Mouse (Mus musculus) limb, embryonic 15.5 days (tissue): ENCODE results near the gene Fads3. TPM values are rescaled to one million over a fixed set of nuclear protein-coding genes. Genes with fewer than 3 reads are reported as not detected.
A peak's percentile ranks its signal among the peaks of the same experiment; 100 is the strongest.

Experiments
- ATAC-seq: fragments of 200-750 bp; cut with Nextera tagmentation; 2 replicates; pipeline ENCODE4 v1.8.0; 2017; ENCODE audit warnings: low read depth, moderate TSS enrichment; ENCODE audit not compliant: insufficient number of reproducible peaks, low FRiP score, low TSS enrichment
- H3K27ac ChIP-seq: fragments of 300-500 bp; sonication (generic); 2 replicates; pipeline ENCODE4 v1.5.1; 2015; ENCODE audit warnings: moderate library complexity, mild to moderate bottlenecking, inconsistent platforms
- H3K27me3 ChIP-seq: fragments of 300-500 bp; sonication (generic); 2 replicates; pipeline ENCODE4 v1.6.1; 2015; ENCODE audit warnings: inconsistent platforms
- H3K36me3 ChIP-seq: fragments of 300-500 bp; sonication (generic); 2 replicates; pipeline ENCODE4 v1.6.1; 2015; ENCODE audit warnings: inconsistent platforms
- H3K4me1 ChIP-seq: fragments of 300-500 bp; sonication (generic); 2 replicates; pipeline ENCODE4 v1.6.1; 2015; ENCODE audit warnings: inconsistent platforms
- H3K4me2 ChIP-seq: fragments of 300-500 bp; sonication (generic); 2 replicates; pipeline ENCODE4 v1.6.1; 2015; ENCODE audit warnings: mild to moderate bottlenecking, inconsistent platforms
- H3K4me3 ChIP-seq: fragments of 300-500 bp; sonication (generic); 2 replicates; pipeline ENCODE4 v1.5.1; 2015; ENCODE audit warnings: mild to moderate bottlenecking, inconsistent platforms
- H3K9ac ChIP-seq: fragments of 300-500 bp; sonication (generic); 2 replicates; pipeline ENCODE4 v1.6.1; 2015; ENCODE audit warnings: inconsistent platforms
- H3K9me3 ChIP-seq: fragments of 300-500 bp; sonication (generic); 2 replicates; pipeline ENCODE4 v1.6.1; 2016; ENCODE audit warnings: inconsistent platforms
- WGBS: fragments of 180-500 bp; shearing (Covaris S2); methylation state at CpG from one replicate; pipeline ENCODE4 v1.1.7; 2015; 5-methylcytosine and 5-hydroxymethylcytosine counted together
- polyA plus RNA-seq: library from polyadenylated mRNA; unstranded; fragments of >200 nt; fragmentation: Nextera tagmentation; extraction: Ambion mirVana; gene quantifications from 2 replicates; pipeline ENCODE4 v1.2.1, GENCODE M21; 2015

The Fads3 gene
- polyA plus RNA-seq: 12.7 and 17.1 TPM in 2 replicates

DNA sequence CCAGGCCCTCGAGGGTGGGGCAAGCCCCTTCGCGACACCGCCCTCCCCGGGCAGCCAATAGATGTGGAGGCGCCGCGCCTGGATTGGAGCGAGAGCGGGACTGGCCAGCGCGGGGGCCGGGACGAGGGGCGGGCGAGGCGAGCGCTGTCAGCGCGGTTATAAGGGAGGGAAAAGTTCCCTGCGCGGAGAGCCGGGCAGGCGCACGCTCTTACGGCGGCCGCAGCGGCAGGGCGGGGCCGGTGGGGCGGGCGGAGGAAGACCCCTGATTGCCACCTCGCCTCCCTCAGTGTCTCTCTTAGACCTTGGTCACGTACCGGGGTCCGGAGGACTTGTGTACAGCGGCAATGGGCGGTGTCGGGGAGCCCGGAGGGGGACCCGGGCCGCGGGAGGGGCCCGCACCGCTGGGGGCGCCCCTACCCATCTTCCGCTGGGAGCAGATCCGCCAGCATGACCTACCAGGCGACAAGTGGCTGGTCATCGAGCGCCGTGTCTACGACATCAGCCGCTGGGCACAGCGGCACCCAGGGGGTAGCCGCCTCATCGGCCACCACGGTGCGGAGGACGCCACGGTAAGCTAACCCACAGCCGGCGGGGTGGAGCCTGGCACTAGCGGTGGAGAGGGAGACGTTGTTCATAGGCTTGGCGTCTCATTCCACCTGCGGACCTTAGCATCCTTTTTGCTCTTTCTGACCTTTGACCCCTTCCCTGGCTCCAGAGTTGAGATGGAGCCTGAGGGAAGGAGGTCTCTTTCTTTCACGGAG, at the start of gene Fads3:
TSS of gene Fads3 (plus strand) at position 182 of the 761 bp plus-strand sequence.
- Histone ChIP-seq H3K9me3 (no peaks in the 10 kb centered on the region), H3K4me3 (peak within 1 kb of the TSS; percentile 62), H3K27ac (peak within 1 kb of the TSS; percentile 72), H3K4me1 (peaks cover 44% of the 10 kb centered on the region), H3K4me2 (peak within 1 kb of the TSS; percentile 94), H3K9ac (peak within 1 kb of the TSS; percentile 71), H3K27me3 (no peaks in the 10 kb centered on the region; the same call in 1 of the 2 replicates), H3K36me3 (no peaks in the 10 kb centered on the region)
- peak; percentile 88 for ATAC-seq
- under 1% methylated on average over 68 of the region's 69 CpGs for WGBS

DNA sequence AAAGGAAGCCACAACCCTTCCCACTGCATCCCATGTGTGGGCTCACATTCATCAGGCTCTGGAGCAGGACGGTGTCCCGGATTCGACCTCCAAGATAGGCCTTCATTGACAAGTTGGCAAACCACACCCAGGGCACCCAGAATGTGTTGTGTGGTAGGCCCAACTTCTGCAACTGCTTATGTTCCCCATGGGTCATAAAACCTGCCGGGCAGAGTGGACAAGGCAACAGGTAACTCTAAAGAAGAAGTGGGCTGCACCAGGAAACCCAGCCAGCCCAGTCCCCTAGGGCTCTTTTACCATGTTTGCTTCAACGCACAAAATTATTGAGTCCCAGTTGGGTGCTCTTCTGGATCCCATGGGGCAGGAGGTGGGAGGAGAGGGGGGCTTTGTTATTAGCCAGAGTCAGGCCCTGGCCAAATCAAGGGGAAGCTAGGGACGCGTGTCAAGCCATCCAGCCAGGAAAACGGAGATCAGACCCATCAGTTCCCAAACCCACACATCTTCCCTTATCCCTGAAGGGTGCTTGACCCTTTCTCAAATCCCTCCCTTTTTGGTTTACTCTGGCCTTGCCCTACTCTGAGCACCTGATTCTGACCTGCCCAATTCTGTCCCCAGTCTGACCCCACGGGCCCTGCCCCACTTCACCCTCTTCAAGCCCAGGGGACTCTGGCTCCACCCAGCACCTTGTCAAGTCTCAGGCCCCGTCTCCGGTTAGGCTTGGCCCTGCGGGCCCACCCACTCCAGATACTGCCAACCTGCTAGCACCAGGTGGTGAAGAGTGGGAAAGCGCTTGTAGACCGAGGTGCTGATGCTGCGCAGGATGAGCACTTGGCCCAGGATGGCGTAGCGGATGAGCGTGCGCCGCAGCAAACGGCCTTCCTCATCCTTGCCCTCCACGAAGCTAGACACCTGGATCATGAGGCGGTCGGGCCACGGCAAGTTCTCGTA, 49.1 kb upstream of the Fads3 start:
- peak overlapping the region; percentile 32 for H3K4me3 ChIP-seq
- H3K4me2 ChIP-seq: peak overlapping the region; percentile 44
- ATAC-seq: no peak
- 47% methylated on average over 26 of the region's 26 CpGs for WGBS
- no peaks in the 10 kb centered on the region for H3K36me3 ChIP-seq
- H3K27me3 ChIP-seq: no peaks in the 10 kb centered on the region
- peaks cover 13% of the 10 kb centered on the region for H3K4me1 ChIP-seq
- H3K27ac ChIP-seq: no peak overlapping the region
- no peaks in the 10 kb centered on the region for H3K9me3 ChIP-seq
- H3K9ac ChIP-seq: peak overlapping the region; percentile 15; the same call in 1 of the 2 replicates

DNA sequence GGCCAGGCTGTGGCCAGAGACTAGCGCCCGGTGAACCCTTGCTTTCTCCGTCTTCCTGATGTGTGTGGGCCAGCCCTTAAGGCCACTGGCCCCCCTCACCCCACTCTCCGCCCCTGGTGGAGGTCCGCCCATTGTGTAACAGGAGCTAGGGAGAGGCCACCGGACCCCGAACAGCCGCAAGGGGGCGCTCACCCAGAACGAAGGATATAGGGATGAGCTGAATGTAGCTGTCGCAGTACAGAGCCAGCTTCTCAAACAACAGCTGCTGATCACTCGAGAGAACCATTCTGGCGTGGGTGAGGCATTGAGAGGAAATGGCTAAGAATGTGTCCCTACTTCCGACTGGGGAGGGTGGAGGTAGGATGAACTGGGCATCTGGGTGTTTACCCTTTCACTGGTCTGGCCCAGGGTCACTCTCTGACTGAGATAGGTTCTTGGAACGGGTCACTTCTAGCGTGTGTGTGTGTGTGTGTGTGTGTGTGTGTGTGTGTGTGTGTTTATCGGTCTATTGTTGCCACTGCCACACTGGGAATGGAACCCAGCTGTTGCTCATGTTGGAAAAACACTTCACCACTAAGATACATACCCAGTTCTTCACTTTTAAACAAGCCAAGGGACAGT, 48.2 kb upstream of the Fads3 start:
- Histone ChIP-seq H3K4me2 (peak overlapping the region; percentile 44), H3K4me1 (peaks cover 9% of the 10 kb centered on the region), H3K36me3 (no peaks in the 10 kb centered on the region), H3K9ac (peak overlapping the region; percentile 15; the same call in 1 of the 2 replicates), H3K4me3 (peak overlapping the region; percentile 32), H3K9me3 (no peaks in the 10 kb centered on the region), H3K27ac (no peak overlapping the region), H3K27me3 (no peaks in the 10 kb centered on the region)
- peak; percentile 75 for ATAC-seq
- WGBS: 9% methylated on average over 17 of the region's 17 CpGs

DNA sequence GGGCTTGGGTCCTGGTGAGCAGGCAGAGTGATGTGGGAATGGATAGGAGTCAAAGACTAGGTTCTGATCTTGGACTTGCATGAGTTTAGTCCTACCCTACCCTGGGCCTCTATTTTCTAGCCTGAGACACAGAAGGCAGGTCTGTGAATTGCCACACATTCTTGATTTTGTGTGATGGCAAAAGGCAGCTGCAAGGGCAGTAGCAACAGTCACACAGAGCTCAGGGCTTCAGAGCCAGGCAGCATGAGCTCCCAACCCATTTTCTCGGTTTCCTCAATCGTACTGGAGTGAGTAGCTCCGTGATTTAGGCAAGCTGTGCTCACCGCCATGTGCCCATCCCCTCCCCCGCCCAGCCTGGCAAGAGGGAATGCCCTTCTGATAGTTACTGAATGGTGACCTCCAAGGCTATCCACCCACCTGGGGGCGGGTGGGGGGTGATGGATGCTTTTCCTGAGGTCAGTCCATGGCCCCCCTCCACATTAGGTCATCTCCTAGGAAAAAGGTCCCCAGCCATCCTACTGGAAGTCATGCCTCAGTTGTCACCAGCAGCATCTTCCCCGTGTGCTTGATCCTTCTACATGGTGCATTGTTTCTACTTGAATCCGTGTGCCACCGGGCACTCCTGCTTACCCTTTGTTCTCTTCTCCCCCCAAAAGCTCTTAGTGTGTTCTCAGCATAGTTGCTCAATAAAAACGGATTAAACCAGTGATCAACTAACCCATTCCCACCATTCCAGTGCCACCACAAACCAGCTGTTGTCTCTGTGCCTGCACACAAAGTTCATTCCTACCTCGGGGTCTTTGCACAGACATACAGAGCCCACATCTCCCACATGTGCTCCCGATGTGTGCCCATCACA, 43.9 kb upstream of the Fads3 start:
- Histone ChIP-seq H3K36me3 (no peaks in the 10 kb centered on the region), H3K27me3 (no peaks in the 10 kb centered on the region), H3K4me3 (no peak overlapping the region), H3K9me3 (no peaks in the 10 kb centered on the region), H3K4me1 (peaks cover 8% of the 10 kb centered on the region), H3K9ac (no peak overlapping the region), H3K27ac (no peak overlapping the region), H3K4me2 (no peak overlapping the region)
- no peak for ATAC-seq
- WGBS: 74% methylated on average over 12 of the region's 12 CpGs

GRCm38 (mm10) chr19:9998063-9998416, 43.3 kb upstream of the Fads3 start:
- peaks cover 2% of the 10 kb centered on the region for H3K4me1 ChIP-seq
- no peak for ATAC-seq
- no peaks in the 10 kb centered on the region for H3K9me3 ChIP-seq
- no peaks in the 10 kb centered on the region for H3K36me3 ChIP-seq
- no peak overlapping the region for H3K27ac ChIP-seq
- no peak overlapping the region for H3K9ac ChIP-seq
- no peaks in the 10 kb centered on the region for H3K27me3 ChIP-seq
- no peak overlapping the region for H3K4me2 ChIP-seq
- no peak overlapping the region for H3K4me3 ChIP-seq
- 69% methylated on average over 2 of the region's 2 CpGs for WGBS

- no peaks in the 10 kb centered on the region for H3K9me3 ChIP-seq
- no peak overlapping the region for H3K4me3 ChIP-seq
- no peak overlapping the region for H3K4me2 ChIP-seq
- H3K4me1 ChIP-seq: no peaks in the 10 kb centered on the region
- H3K27ac ChIP-seq: no peak overlapping the region
- no peaks in the 10 kb centered on the region for H3K36me3 ChIP-seq
- 69% methylated on average over 13 of the region's 13 CpGs for WGBS
- H3K27me3 ChIP-seq: no peaks in the 10 kb centered on the region
- no peak overlapping the region for H3K9ac ChIP-seq
- ATAC-seq: no peak
Observed at GRCm38 (mm10) chr19:9998736-9999486, 42.5 kb upstream of the Fads3 start.

DNA sequence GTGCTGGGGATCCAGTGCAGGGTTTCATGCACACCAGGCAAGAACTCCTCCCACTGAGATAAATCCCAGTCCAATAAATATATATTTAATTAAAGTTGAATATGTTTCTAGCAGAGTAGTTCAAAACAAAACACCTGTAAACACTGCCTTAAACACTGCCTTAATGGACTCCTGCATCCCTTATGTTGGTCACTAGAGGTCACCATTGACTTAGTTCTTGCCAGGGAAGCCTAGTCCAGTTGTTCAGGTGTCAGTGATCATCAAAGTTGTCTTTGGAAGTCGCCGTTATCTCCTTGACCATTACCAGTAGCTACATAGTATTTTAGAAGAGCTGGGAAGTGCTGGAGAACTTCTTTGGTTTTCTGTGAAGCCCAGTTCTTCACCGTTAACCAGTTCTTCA, 41.0 kb upstream of the Fads3 start:
- H3K9me3 ChIP-seq: no peaks in the 10 kb centered on the region
- H3K27ac ChIP-seq: no peak overlapping the region
- H3K27me3 ChIP-seq: no peaks in the 10 kb centered on the region
- no peak for ATAC-seq
- H3K4me2 ChIP-seq: no peak overlapping the region
- 22% methylated on average over 3 of the region's 3 CpGs for WGBS
- no peaks in the 10 kb centered on the region for H3K4me1 ChIP-seq
- no peak overlapping the region for H3K4me3 ChIP-seq
- no peak overlapping the region for H3K9ac ChIP-seq
- H3K36me3 ChIP-seq: no peaks in the 10 kb centered on the region

DNA sequence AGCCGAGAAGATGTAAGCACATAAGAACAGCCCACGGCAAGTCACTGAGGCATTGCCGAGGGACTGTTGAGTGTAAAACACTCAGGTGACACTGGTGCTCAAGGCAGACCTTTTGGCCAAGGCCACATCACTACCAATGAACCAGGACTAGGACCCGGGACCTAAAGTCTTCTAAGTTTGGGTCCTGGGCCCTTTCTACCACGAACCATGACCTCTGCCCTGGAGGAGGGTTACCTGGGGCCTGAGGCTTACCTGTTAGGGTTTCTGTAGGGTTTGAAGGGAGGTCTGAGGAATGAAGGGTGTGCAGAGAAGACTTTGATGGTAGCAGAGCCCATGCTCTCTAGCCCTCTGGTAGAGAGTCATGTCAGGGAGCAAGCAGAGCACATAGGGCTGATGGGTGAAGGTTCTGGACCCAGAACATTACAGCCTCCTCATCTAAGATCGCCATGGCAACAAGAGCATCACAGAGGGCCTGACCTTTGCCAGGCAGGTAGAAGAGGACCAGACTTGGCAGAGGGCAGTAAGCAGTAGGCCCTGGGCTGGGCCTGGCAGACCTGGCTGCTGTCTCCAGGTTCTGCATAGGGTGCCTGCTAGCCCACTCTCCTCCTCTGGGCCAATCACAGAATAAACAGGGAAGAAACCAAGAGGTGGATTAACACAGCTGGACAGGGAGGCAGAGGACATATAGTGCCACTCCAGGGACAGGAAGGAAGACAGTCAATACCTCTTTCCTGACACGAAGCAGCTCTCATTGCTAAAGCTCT, 40.0 kb upstream of the Fads3 start, which contains the start of the genes Best1 and Rab3il1:
TSS of gene Best1 (minus strand) at position 428 of the 764 bp plus-strand sequence.
TSS of gene Rab3il1 (plus strand) at position 464 of the 764 bp plus-strand sequence.
- Histone ChIP-seq H3K9me3 (no peaks in the 10 kb centered on the region), H3K36me3 (no peaks in the 10 kb centered on the region), H3K27ac (no peak within 1 kb of the TSS), H3K4me3 (no peak within 1 kb of the TSS), H3K27me3 (no peaks in the 10 kb centered on the region), H3K9ac (no peak within 1 kb of the TSS), H3K4me1 (no peaks in the 10 kb centered on the region), H3K4me2 (no peak within 1 kb of the TSS)
- WGBS: 78% methylated on average over 7 of the region's 7 CpGs
- no peak for ATAC-seq

GRCm38 (mm10) chr19:10003696-10004095, 37.7 kb upstream of the Fads3 start:
- Histone ChIP-seq H3K9me3 (no peaks in the 10 kb centered on the region), H3K27ac (no peak overlapping the region), H3K27me3 (no peaks in the 10 kb centered on the region), H3K4me3 (no peak overlapping the region), H3K4me2 (no peak overlapping the region), H3K9ac (no peak overlapping the region), H3K4me1 (no peaks in the 10 kb centered on the region), H3K36me3 (no peaks in the 10 kb centered on the region)
- no peak for ATAC-seq
- 89% methylated on average over 1 of the region's 1 CpGs for WGBS

DNA sequence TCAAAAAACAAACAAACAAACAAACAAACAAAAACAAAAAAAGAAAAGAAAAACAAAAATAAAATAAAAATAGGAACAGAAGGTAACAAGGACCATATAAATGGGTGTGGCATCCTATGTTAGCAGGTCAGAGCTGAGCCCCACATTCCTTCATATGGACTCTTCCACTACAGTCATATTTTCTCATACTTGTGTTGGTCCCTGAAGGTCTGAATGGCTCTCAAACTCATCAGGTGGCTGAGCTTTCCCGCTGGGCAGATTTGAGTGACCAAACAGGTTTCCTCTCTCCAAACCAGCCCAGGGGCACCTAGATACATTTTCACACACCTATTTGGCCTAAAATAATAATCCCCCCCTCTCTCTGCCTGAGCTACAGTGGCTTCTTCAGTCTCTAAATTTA, 30.0 kb upstream of the Fads3 start:
- ATAC-seq: no peak
- H3K27ac ChIP-seq: no peak overlapping the region
- H3K27me3 ChIP-seq: no peaks in the 10 kb centered on the region
- H3K36me3 ChIP-seq: no peaks in the 10 kb centered on the region
- WGBS: 61% methylated on average over 1 of the region's 1 CpGs
- H3K9ac ChIP-seq: no peak overlapping the region
- peaks cover 29% of the 10 kb centered on the region for H3K4me1 ChIP-seq
- H3K9me3 ChIP-seq: no peaks in the 10 kb centered on the region
- H3K4me2 ChIP-seq: no peak overlapping the region
- no peak overlapping the region for H3K4me3 ChIP-seq
